Mouse (Mus musculus): ENCODE results near the gene Chrm1. TPM values are rescaled to one million over a fixed set of nuclear protein-coding genes. Genes with fewer than 3 reads are reported as not detected.

The Chrm1 gene
- polyA plus RNA-seq, 1 experiment from 2014 or later = 5.1 TPM

DNA sequence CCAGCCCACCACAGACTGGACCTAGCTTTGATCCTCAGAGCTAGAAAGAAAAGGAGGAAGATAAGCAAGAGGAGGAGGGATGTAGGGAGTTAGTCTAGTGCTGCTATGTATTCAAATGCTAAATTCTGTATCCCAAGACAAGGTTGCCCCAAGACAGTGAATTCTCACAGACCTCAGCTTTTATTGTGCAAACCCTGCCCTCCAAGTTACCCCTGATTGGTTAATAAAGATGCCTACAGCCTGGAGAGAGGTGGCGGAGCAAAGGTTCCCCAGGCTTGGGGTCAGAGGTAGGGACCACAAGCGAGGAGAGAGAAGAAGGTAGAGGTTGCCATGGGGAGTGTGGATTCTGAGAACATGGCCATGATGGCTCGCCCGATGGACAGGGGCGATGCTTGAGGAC lies 29.2 kb downstream of the Chrm1 start:
- Histone ChIP-seq H3K27me3 (no peaks in the 10 kb centered on the region), H3K36me3 (no peaks in the 10 kb centered on the region), H3K4me3 (no peak overlapping the region), H3K9me3 (no peaks in the 10 kb centered on the region), H3K4me2 (replicated peaks) (no peak overlapping the region), H3K4me1 (peaks cover 5% of the 10 kb centered on the region; the same call in 1 of the 2 replicates), H3K27ac (replicated peaks) (peak overlapping the region; percentile 75), H3K9ac (replicated peaks) (no peak overlapping the region)
- no peak for ATAC-seq (replicated peaks)
- 78% methylated on average over 5 of the region's 5 CpGs for WGBS

DNA sequence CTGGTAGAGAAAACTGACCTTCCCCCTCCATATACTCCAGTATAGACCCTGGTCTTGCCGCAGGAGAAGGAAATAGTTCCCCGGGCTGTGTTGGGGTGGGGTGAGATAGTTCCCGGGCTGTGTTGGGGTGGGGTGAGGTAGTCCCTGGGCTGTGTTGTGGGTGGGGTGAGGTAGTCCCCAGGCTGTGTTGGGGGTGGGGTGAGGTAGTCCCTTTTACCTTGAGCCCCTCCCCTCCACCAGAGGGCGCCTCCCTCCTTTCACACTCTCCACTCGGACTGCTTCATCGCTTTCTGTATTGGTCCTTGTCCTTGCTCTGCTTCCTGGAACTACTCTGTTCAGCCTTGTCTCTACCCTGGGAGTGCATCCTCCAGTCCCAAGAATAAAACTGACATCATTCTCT lies 31.7 kb downstream of the Chrm1 start:
- Histone ChIP-seq H3K4me3 (no peak overlapping the region), H3K9ac (replicated peaks) (no peak overlapping the region), H3K4me2 (replicated peaks) (no peak overlapping the region), H3K36me3 (no peaks in the 10 kb centered on the region), H3K27ac (replicated peaks) (no peak overlapping the region), H3K27me3 (no peaks in the 10 kb centered on the region), H3K4me1 (peaks cover 5% of the 10 kb centered on the region; the same call in 1 of the 2 replicates), H3K9me3 (no peaks in the 10 kb centered on the region)
- WGBS = 52% methylated on average over 6 of the region's 6 CpGs
- ATAC-seq (replicated peaks) = no peak

DNA sequence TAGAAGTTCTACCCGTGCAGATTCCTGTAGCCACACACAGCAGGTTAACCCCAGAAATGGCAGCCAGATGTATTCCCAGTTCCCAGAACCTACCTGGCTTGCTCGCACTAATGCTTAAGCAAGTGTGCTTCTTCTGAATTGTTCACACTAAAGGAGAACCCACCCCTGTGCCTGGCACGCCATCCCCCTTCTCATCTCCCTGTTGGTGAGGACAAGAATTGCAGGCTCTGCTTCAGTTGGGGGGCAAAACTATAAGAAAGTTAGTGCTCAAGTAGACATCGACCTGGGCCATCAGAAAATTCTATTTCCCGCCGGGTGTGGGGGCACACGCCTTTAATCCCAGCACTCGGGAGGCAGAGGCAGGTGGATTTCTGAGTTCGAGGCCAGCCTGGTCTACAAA lies 36.1 kb downstream of the Chrm1 start:
- H3K4me3 ChIP-seq = no peak overlapping the region
- no peaks in the 10 kb centered on the region for H3K27me3 ChIP-seq
- ATAC-seq (replicated peaks) = no peak
- H3K9me3 ChIP-seq = no peaks in the 10 kb centered on the region
- H3K27ac ChIP-seq (replicated peaks) = no peak overlapping the region
- no peaks in the 10 kb centered on the region for H3K36me3 ChIP-seq
- no peak overlapping the region for H3K4me2 ChIP-seq (replicated peaks)
- no peak overlapping the region for H3K9ac ChIP-seq (replicated peaks)
- H3K4me1 ChIP-seq = no peaks in the 10 kb centered on the region
- WGBS = 81% methylated on average over 9 of the region's 9 CpGs

DNA sequence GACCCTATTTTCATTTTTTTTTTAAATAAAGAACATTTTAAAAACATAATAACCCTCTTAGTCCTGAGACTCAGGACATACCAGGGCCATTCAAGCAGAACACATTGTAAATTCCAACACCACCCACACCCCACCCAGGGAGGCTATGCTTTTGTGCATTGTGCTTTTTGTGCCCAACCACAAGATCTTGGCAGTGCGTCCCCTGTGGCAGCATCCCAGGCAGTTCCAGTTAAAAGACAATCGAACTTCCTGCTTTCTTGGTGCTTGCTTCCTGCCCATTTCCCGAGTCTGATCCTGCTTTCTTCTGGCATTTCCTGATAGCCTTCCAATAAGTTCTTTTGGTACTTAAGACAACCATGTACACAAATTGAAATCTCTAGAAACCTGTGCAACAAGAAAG lies 38.9 kb downstream of the Chrm1 start:
- no peaks in the 10 kb centered on the region for H3K27me3 ChIP-seq
- H3K9me3 ChIP-seq = no peaks in the 10 kb centered on the region
- H3K4me3 ChIP-seq = no peak overlapping the region
- ATAC-seq (replicated peaks) = no peak
- H3K4me1 ChIP-seq = no peaks in the 10 kb centered on the region
- no peak overlapping the region for H3K4me2 ChIP-seq (replicated peaks)
- no peak overlapping the region for H3K9ac ChIP-seq (replicated peaks)
- WGBS = 62% methylated on average over 3 of the region's 3 CpGs
- peaks cover 11% of the 10 kb centered on the region for H3K36me3 ChIP-seq
- no peak overlapping the region for H3K27ac ChIP-seq (replicated peaks)

DNA sequence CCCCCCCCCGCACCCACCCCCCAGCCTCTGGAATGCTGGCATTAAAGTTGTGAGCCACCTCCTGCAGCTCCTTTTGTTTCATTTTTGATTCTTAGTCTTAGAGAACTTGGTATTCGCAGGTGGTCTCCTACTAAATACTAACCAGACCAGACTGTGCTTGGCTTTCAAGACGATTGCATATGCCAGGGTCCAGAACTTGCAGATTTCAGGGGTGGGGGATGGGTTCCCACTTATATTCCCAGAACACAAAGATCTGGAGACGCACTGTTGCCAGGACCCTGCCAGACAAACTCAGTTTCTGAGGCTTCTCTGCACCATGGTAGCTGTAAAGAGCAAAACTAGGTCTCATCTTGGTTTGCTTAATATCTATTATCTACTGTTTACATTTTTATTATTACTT lies 40.0 kb downstream of the Chrm1 start:
- no peak overlapping the region for H3K4me3 ChIP-seq
- no peaks in the 10 kb centered on the region for H3K4me1 ChIP-seq
- ATAC-seq (replicated peaks) = no peak
- H3K9ac ChIP-seq (replicated peaks) = no peak overlapping the region
- H3K27me3 ChIP-seq = no peaks in the 10 kb centered on the region
- H3K9me3 ChIP-seq = no peaks in the 10 kb centered on the region
- WGBS = 41% methylated on average over 4 of the region's 4 CpGs
- H3K36me3 ChIP-seq = peaks cover 22% of the 10 kb centered on the region
- no peak overlapping the region for H3K27ac ChIP-seq (replicated peaks)
- H3K4me2 ChIP-seq (replicated peaks) = no peak overlapping the region

DNA sequence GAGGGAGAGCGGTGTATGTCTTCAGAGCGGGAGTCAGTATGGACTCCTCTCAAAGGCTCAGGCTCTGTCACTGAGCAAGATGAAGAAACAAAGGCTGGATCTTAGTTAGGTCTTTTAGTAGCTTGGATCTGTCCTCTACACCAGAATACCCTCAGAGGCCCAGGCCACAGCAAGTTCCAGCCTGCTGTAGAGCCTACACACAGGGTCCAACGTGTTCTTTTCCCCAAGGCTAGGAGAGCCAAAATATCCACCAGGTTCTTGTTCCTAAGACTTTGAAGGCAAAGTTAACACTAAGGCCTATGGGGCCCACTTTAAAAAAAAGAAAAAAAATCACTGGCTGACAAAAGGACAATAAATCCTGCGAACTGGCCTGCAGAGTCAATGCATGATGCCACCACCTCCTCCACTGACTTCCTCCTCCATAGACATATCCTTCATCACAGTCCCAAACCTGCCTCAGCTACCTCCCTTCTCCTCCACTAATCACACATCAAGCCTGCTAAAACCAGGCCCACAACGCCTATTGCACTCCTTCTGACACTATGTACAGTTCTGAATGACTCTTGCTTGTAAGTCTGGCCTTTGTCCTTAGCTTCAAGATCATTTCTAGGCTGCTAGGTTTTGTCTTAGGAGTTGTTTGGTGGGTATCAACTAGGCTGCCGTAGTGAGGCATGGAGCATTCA lies 41.6 kb downstream of the Chrm1 start:
- no peaks in the 10 kb centered on the region for H3K27me3 ChIP-seq
- no peak overlapping the region for H3K9ac ChIP-seq (replicated peaks)
- peaks cover 38% of the 10 kb centered on the region for H3K36me3 ChIP-seq
- no peaks in the 10 kb centered on the region for H3K9me3 ChIP-seq
- WGBS = 75% methylated on average over 6 of the region's 6 CpGs
- no peaks in the 10 kb centered on the region for H3K4me1 ChIP-seq
- H3K4me3 ChIP-seq = no peak overlapping the region
- no peak overlapping the region for H3K4me2 ChIP-seq (replicated peaks)
- H3K27ac ChIP-seq (replicated peaks) = no peak overlapping the region
- ATAC-seq (replicated peaks) = no peak

DNA sequence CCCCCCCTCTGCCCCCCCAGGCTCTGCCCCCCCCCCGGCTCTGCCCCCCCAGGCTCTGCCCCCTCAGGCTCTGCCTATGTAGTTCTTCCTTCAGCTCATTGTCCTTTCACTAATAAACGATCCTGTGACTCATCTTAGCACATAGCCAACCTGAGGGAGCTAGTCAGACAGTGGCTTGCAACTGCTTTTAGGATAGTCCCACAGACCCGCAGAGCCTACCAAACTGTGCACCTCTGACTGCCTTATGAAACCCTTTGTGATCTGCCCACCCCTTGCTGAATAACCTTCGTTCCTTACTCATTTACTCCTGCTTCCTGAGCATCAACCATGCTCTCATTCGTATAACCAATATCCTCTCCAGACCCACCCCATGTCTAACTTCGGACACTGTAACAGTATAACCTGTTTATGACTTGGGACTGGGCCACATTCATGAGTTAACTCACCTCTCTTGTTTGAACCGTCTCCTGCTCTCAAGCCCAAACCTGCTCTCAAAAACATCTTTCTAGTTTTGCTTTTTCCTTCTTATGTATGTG lies 42.6 kb downstream of the Chrm1 start:
- Histone ChIP-seq H3K27me3 (no peaks in the 10 kb centered on the region), H3K36me3 (peaks cover 46% of the 10 kb centered on the region), H3K9me3 (no peaks in the 10 kb centered on the region), H3K4me2 (replicated peaks) (no peak overlapping the region), H3K4me1 (peaks cover 8% of the 10 kb centered on the region), H3K27ac (replicated peaks) (no peak overlapping the region), H3K4me3 (no peak overlapping the region), H3K9ac (replicated peaks) (no peak overlapping the region)
- 89% methylated on average over 6 of the region's 7 CpGs for WGBS
- ATAC-seq (replicated peaks) = no peak

DNA sequence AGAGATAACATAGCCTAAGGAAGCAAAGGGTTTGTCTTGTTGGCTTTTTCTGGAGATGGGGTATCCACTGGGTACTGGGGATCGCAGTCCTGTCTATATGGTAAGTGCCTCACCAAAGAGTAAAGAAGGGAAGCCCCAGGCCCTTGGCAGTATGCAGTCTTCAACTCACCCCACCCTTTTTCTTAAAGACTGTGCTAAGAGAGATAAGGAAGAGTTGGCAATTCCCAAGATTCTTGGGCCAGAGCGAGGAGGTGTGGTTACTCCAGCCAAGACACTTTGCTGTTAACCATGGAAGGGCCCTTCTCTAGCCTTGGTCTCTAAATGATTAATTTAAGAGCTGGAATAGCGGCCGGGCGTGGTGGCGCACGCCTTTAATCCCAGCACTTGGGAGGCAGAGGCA lies 43.3 kb downstream of the Chrm1 start:
- no peak overlapping the region for H3K4me2 ChIP-seq (replicated peaks)
- WGBS = 92% methylated on average over 7 of the region's 7 CpGs
- H3K9me3 ChIP-seq = no peaks in the 10 kb centered on the region
- no peak overlapping the region for H3K27ac ChIP-seq (replicated peaks)
- no peak overlapping the region for H3K9ac ChIP-seq (replicated peaks)
- peaks cover 16% of the 10 kb centered on the region for H3K4me1 ChIP-seq
- no peaks in the 10 kb centered on the region for H3K27me3 ChIP-seq
- no peak overlapping the region for H3K4me3 ChIP-seq
- ATAC-seq (replicated peaks) = no peak
- H3K36me3 ChIP-seq = peaks cover 46% of the 10 kb centered on the region

DNA sequence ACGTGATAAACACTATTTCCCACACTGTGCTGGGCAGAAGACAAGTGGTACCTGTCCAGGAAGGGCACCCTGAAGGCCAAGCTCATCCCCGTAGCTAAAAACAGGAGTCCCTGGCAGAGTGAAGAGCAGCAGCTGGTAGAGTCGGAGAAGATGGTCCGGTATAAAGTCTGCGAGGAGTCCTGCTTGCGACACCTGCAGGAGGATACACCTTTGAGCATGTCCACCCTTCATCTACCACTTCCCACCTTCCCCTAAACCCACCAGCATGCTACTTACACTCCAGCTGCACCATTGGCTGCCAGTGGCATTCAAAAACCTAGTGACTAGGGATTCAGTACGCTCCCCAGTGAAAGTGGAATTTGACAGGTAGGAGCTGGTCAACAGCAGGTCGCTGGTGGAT lies 45.4 kb downstream of the Chrm1 start:
- no peak overlapping the region for H3K27ac ChIP-seq (replicated peaks)
- H3K4me2 ChIP-seq (replicated peaks) = no peak overlapping the region
- WGBS = 92% methylated on average over 8 of the region's 8 CpGs
- no peak for ATAC-seq (replicated peaks)
- peaks cover 46% of the 10 kb centered on the region for H3K36me3 ChIP-seq
- H3K4me1 ChIP-seq = peaks cover 27% of the 10 kb centered on the region
- no peaks in the 10 kb centered on the region for H3K27me3 ChIP-seq
- H3K9me3 ChIP-seq = no peaks in the 10 kb centered on the region
- H3K9ac ChIP-seq (replicated peaks) = no peak overlapping the region
- H3K4me3 ChIP-seq = no peak overlapping the region

DNA sequence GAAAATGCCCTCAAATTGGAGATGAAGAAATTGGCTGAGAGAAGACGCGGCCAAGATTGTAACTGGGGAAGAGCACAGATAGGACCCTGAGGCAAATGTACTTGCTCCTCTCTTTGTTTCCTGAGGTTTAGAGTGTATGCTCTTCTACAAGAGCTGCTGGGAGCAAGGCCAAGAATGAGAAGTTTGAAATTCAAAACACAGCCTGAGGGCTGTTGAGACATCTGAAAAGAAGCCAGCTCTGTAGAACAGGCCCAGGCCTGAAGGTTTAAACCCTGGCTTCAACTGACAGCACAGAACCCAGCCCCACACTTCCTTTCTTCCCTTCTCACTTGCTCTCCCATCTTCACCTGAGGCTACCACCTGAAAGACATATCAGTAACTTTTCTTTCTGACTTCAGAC lies 46.5 kb downstream of the Chrm1 start:
- Histone ChIP-seq H3K4me2 (replicated peaks) (no peak overlapping the region), H3K36me3 (peaks cover 46% of the 10 kb centered on the region), H3K9me3 (no peaks in the 10 kb centered on the region), H3K9ac (replicated peaks) (no peak overlapping the region), H3K27me3 (no peaks in the 10 kb centered on the region), H3K4me3 (no peak overlapping the region), H3K27ac (replicated peaks) (no peak overlapping the region), H3K4me1 (peaks cover 32% of the 10 kb centered on the region)
- 80% methylated on average over 2 of the region's 2 CpGs for whole genome bisulfite sequencing
- no peak for ATAC-seq (replicated peaks)

DNA sequence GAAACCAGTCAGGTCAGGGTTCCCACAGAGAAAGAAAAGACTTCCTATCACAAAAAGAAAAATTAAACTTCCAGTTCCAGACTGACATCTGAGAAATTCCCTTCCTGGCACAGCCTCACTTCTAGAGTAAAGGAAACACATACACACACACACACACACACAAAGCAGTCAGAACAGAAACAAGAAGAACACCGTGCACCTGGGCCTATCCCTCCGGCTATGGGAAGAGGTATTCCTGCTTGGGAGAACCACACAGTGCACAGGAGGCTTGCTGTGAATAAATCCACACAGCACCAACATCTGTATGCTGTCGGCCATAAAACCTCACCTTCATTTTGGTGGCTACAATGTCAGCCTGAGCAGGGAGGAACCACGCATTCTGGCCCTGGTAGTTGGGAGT lies 47.9 kb downstream of the Chrm1 start:
- peaks cover 32% of the 10 kb centered on the region for H3K4me1 ChIP-seq
- H3K9ac ChIP-seq (replicated peaks) = no peak overlapping the region
- no peaks in the 10 kb centered on the region for H3K9me3 ChIP-seq
- H3K27me3 ChIP-seq = no peaks in the 10 kb centered on the region
- no peak overlapping the region for H3K27ac ChIP-seq (replicated peaks)
- H3K36me3 ChIP-seq = peaks cover 43% of the 10 kb centered on the region
- ATAC-seq (replicated peaks) = no peak
- peak overlapping the region; percentile 74 for H3K4me3 ChIP-seq
- 80% methylated on average over 4 of the region's 4 CpGs for WGBS
- peak overlapping the region; percentile 73 for H3K4me2 ChIP-seq (replicated peaks)

DNA sequence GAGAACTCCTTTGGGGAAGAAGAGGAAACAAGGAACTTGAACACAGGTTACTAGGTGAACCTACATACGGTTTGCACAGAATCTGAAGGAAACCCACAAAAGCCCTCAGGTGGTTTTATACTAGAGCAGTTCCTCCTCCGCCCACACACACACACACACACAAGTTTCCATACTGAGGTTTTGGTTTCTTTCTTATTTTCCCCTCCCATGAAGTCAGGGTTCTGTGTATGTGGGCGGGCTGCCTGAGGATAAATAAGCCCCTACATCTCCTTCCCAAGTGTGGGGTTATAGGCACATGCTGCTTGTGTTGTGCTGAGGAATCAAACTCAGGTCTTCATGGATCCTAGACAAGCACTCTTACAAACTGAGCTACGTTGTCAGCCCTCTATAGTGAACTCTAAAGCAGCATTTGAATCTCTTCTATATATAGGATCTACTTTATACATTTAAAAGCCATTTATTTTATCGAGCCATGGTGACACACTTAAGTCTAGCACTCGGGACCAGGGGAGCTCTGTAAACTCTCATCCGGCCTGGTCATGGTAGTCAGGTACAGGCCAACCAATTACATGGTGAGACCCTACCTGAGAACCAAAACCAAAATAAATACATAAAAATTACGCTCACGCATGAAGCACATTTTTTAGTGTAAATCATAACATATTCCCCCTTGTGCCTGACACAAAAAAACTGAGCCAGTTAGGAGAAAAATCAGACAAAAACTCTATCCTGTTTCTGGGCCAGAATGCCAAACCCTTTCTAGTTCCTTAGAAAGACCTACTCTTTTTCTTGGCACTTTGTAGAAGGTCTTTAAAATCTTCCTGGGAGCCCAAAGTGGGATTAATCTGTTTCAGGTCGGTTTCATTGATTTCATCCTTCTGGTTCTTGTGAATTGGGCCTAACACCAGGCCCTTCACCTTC lies 48.6 kb downstream of the Chrm1 start:
- 63% methylated on average over 10 of the region's 10 CpGs for WGBS
- peaks cover 37% of the 10 kb centered on the region for H3K36me3 ChIP-seq
- ATAC-seq (replicated peaks) = no peak
- peak overlapping the region; percentile 92 for H3K27ac ChIP-seq (replicated peaks)
- no peaks in the 10 kb centered on the region for H3K9me3 ChIP-seq
- H3K4me3 ChIP-seq = peak overlapping the region; percentile 74
- peak overlapping the region; percentile 73 for H3K4me2 ChIP-seq (replicated peaks)
- H3K27me3 ChIP-seq = no peaks in the 10 kb centered on the region
- peaks cover 32% of the 10 kb centered on the region for H3K4me1 ChIP-seq
- H3K9ac ChIP-seq (replicated peaks) = peak overlapping the region; percentile 80

Data from forebrain, embryonic 15.5 days (tissue).